Mouse (Mus musculus) forebrain, embryonic 16.5 days (tissue): ENCODE measurements at regions not wholly inside any gene's neighbourhood (a gene's known extent, or its start where the extent isn't known, plus 50 kb on each side); places are given as distances from the start of the nearest gene placed in this dataset.

Source experiments
- ATAC-seq: fragments of 200-750 bp; cut with Nextera tagmentation; 2 replicates; pipeline ENCODE4 v1.8.0; 2017; ENCODE audit warnings: mild to moderate bottlenecking, moderate library complexity
- H3K27ac ChIP-seq: fragments of 300-500 bp; sonication (generic); 2 replicates; pipeline ENCODE4 v1.5.1; 2014; ENCODE audit warnings: low read length, control low read depth
- H3K27me3 ChIP-seq: fragments of 300-500 bp; sonication (generic); replicated peaks from 2 replicates; pipeline ENCODE4 v1.6.1; 2014; ENCODE audit warnings: low read length; ENCODE audit not compliant: control insufficient read depth, insufficient read depth
- H3K36me3 ChIP-seq: fragments of 300-500 bp; sonication (generic); 2 replicates; pipeline ENCODE4 v1.6.1; 2014; ENCODE audit not compliant: control insufficient read depth, insufficient read depth
- H3K4me1 ChIP-seq: fragments of 300-500 bp; sonication (generic); replicated peaks from 2 replicates; pipeline ENCODE4 v1.6.1; 2014; ENCODE audit warnings: low read length; ENCODE audit not compliant: control insufficient read depth, insufficient read depth
- H3K4me2 ChIP-seq: fragments of 300-500 bp; sonication (generic); 2 replicates; pipeline ENCODE4 v1.6.1; 2014; ENCODE audit warnings: mild to moderate bottlenecking, low read length, control low read depth
- H3K4me3 ChIP-seq: fragments of 300-500 bp; sonication (generic); replicated peaks from 2 replicates; pipeline ENCODE4 v1.5.1; 2014; ENCODE audit warnings: mild to moderate bottlenecking, low read length, control low read depth
- H3K9ac ChIP-seq: fragments of 300-500 bp; sonication (generic); replicated peaks from 2 replicates; pipeline ENCODE4 v1.6.1; 2014; ENCODE audit warnings: low read depth, low read length, control low read depth
- H3K9me3 ChIP-seq: fragments of 300-500 bp; sonication (generic); 2 replicates; pipeline ENCODE4 v1.6.1; 2016; ENCODE audit warnings: low read length; ENCODE audit not compliant: control insufficient read depth
- WGBS: fragments of 180-500 bp; shearing (Covaris S2); extraction: QIAGEN DNeasy Blood & Tissue Kit; methylation state at CpG from one replicate; pipeline ENCODE4 v1.1.7; 2014; 5-methylcytosine and 5-hydroxymethylcytosine counted together

DNA sequence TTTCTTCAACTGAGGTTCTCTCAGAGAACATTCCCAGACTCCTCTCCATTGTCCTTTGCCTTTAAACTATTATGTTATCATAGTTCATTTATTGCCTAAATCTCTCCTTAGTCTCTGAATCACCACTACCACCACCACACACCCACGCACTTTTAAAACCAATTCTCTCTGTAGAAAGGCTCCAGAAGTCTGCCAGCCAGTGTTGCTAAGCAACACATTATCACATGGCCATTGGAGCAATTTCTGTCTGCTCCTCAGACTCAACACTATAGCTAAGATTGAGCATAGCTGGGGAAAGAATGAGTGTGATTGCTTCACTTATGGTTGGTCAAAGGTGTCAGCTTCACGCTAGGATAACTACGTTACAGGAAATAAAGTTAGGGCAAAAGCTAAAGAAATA lies 59.3 kb downstream of the Trap1a start:
- ATAC-seq = peak; percentile 79
- H3K4me3 ChIP-seq = no peak overlapping the region
- H3K36me3 ChIP-seq = no peaks in the 10 kb centered on the region
- no peak overlapping the region for H3K27ac ChIP-seq
- H3K27me3 ChIP-seq = no peaks in the 10 kb centered on the region
- peaks cover 3% of the 10 kb centered on the region; the same call in 1 of the 2 replicates for H3K4me1 ChIP-seq
- WGBS = 45% methylated on average over 3 of the region's 3 CpGs
- H3K9ac ChIP-seq = no peak overlapping the region
- H3K9me3 ChIP-seq = no peaks in the 10 kb centered on the region
- no peak overlapping the region for H3K4me2 ChIP-seq

DNA sequence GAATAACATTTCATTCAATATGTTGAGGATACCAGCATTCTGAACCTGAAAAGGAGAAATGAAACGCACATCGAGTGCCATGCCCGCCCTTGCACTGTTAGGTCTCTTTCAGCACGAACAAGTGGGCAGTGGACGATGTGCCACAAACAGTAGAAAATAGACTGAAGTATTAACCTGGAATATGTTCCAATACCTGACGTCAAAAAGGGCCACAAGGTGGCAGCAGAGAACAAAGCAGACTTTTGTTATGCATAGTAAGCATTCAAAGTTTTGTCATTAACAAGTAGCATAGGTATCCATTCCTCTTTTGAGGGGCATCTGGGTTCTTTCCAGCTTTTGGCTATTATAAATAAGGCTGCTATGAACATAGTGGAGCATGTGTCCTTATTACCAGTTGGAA lies 63.5 kb upstream of the D330045A20Rik start:
- 63% methylated on average over 6 of the region's 6 CpGs for WGBS
- H3K4me3 ChIP-seq = no peak overlapping the region
- H3K27me3 ChIP-seq = no peaks in the 10 kb centered on the region
- no peaks in the 10 kb centered on the region for H3K36me3 ChIP-seq
- no peaks in the 10 kb centered on the region for H3K4me1 ChIP-seq
- H3K9me3 ChIP-seq = no peaks in the 10 kb centered on the region
- H3K27ac ChIP-seq = no peak overlapping the region
- no peak overlapping the region for H3K4me2 ChIP-seq
- H3K9ac ChIP-seq = no peak overlapping the region
- no peak for ATAC-seq

DNA sequence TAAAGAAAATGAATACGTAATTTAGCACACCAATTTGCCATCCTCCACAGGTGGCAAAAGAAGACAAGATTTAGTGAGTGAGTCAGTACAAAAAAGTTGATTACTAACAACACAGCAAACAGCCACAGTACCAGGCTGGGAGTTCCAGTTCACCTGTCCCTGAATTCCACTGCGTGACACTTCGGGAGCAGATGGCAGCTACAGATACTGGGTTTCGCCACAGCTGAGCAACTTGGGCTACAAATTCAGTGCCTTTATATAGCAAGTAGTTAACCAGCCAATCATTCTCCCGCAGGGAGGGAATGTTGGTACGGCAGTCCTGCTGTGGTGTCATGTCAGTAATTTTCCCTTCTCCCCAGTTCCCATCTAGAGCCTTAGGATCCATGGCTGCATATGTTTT lies 60.3 kb upstream of the D330045A20Rik start:
- no peak overlapping the region for H3K9ac ChIP-seq
- no peak for ATAC-seq
- 81% methylated on average over 6 of the region's 6 CpGs for WGBS

DNA sequence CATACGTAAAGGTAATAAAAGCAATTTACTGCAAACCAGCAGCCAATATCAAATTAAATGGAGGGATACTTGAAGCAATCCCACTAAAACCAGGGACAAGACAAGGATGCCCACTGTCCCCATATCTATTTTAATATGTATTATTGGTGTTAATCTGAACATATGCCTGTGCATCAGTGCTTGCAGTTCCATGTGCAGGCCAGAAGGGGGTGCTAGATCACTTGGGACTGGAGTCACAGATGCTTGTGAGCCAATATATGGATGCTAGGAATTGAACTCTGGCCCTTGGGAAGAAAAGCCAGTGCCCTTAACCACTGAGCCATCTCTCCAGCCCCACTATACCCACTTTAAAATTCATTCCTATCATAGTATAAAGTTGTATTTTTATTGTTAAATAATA lies 55.9 kb upstream of the D330045A20Rik start:
- Histone ChIP-seq H3K4me3 (no peak overlapping the region), H3K36me3 (no peaks in the 10 kb centered on the region), H3K9me3 (no peaks in the 10 kb centered on the region), H3K27ac (no peak overlapping the region), H3K4me2 (no peak overlapping the region), H3K27me3 (no peaks in the 10 kb centered on the region), H3K9ac (no peak overlapping the region), H3K4me1 (no peaks in the 10 kb centered on the region)
- no peak for ATAC-seq
- 88% methylated on average over 1 of the region's 1 CpGs for WGBS

More for the DNA sequence above, 60.3 kb upstream of the D330045A20Rik start:
- Histone ChIP-seq H3K27ac (no peak overlapping the region), H3K4me3 (no peak overlapping the region), H3K27me3 (no peaks in the 10 kb centered on the region), H3K36me3 (no peaks in the 10 kb centered on the region), H3K4me2 (no peak overlapping the region), H3K9me3 (no peaks in the 10 kb centered on the region), H3K4me1 (no peaks in the 10 kb centered on the region)
